1 mouse cellular context compared by ENCODE assay signal in genomic region chr19:41852423-41852822, GRCm38 (mm10).
TF ChIP-seq lines count a peak whose summit lies in the region.

No protein-coding gene starts in this region.

TF ChIP-seq in MEL, 35 proteins besides CTCF, POLR2A, EP300 and RAD21 (continued from another document):
- 0 out of 2 replicates have a peak, but pooled peaks have one; percentile 6 for TF ChIP-seq MAFK (IDR thresholded peaks at IDR 0.05; ENCODE audit: borderline replicate concordance, low read depth, low read length)
- peak; percentile 87 for TF ChIP-seq GATA1 (IDR thresholded peaks at IDR 0.05; ENCODE audit: low read depth, low read length)
- TF ChIP-seq MEF2A (IDR thresholded peaks at IDR 0.05; ENCODE audit: extremely low read depth, insufficient replicate concordance, low read depth, low read length, poor library complexity, severe bottlenecking) = 0 out of 2 replicates have a peak, but pooled peaks have one; percentile 47
- no peak for TF ChIP-seq ZC3H11A (IDR thresholded peaks at IDR 0.05; ENCODE audit: low read depth, low read length)
- no peak; the same call in 1 of the 2 replicates for TF ChIP-seq MAX (IDR thresholded peaks at IDR 0.05; ENCODE audit: low read length)
- no peak for TF ChIP-seq KAT2A (conservative IDR thresholded peaks at IDR 0.05; ENCODE audit: low read depth, low read length)
- TF ChIP-seq ELF1 (IDR thresholded peaks at IDR 0.05; ENCODE audit: low read depth, low read length) = no peak
- TF ChIP-seq MYC (IDR thresholded peaks at IDR 0.05; ENCODE audit: low read depth, low read length) = 0 out of 2 replicates have a peak, but pooled peaks have one; percentile 25
- TF ChIP-seq TCF12 (IDR thresholded peaks at IDR 0.05; ENCODE audit: low read depth, low read length) = peak; percentile 93
- peak; percentile 78 for TF ChIP-seq ETS1 (IDR thresholded peaks at IDR 0.05; ENCODE audit: low read depth, low read length)
- peak; percentile 57; the same call in 1 of the 2 replicates for TF ChIP-seq SIN3A (IDR thresholded peaks at IDR 0.05; ENCODE audit: low read length)
- peak; percentile 88 for TF ChIP-seq ZNF384 (IDR thresholded peaks at IDR 0.05; ENCODE audit: low read depth, low read length)
- no peak for TF ChIP-seq ZKSCAN1 (IDR thresholded peaks at IDR 0.05; ENCODE audit: low read depth, low read length)
- peak; percentile 56; the same call in 1 of the 2 replicates for TF ChIP-seq RCOR1 (IDR thresholded peaks at IDR 0.05; ENCODE audit: low read depth, low read length)
- TF ChIP-seq TAL1 (IDR thresholded peaks at IDR 0.05; ENCODE audit: low read length) = peak; percentile 78
- TF ChIP-seq MYB (IDR thresholded peaks at IDR 0.05; ENCODE audit: low read depth, low read length) = peak; percentile 84
TF ChIP-seq in MEL: peak in this region for 11.
